Mouse (Mus musculus): Measurements from ENCODE around the gene Ptov1. TPM values are rescaled to one million over a fixed set of nuclear protein-coding genes. Genes with fewer than 3 reads are reported as not detected.

Gene Ptov1
- polyA plus RNA-seq, 1 experiment from 2014 or later: 437 TPM

DNA sequence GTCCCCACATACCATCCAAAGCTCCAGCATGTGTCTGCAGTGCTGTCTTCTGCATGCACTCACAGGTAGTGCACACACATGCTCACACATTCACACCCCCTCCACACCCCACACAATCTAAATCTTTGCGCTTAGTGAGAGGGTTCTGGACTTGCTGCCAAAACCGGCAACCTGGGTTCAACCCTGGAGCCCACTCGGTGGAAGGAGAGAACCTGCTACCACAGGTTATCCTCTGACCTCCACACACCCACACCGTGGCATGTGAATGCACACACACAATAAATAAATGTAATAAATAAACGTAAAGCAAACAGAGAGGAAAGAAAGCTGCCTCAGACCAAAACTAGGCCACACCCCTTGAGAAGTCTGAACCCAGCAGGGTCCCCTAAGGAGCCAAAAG, 21.8 kb downstream of the Ptov1 start:
- Histone ChIP-seq H3K9me3 (replicated peaks) (no peaks in the 10 kb centered on the region), H3K36me3 (peaks cover 56% of the 10 kb centered on the region), H3K27me3 (no peaks in the 10 kb centered on the region), H3K4me2 (peak overlapping the region; percentile 78), H3K9ac (peak overlapping the region; percentile 77), H3K4me1 (peaks cover 32% of the 10 kb centered on the region), H3K4me3 (replicated peaks) (peak overlapping the region; percentile 79), H3K27ac (no peak overlapping the region)
- 68% methylated on average over 5 of the region's 5 CpGs for WGBS
- no peak for ATAC-seq (replicated peaks; ENCODE audit: low FRiP score)

DNA sequence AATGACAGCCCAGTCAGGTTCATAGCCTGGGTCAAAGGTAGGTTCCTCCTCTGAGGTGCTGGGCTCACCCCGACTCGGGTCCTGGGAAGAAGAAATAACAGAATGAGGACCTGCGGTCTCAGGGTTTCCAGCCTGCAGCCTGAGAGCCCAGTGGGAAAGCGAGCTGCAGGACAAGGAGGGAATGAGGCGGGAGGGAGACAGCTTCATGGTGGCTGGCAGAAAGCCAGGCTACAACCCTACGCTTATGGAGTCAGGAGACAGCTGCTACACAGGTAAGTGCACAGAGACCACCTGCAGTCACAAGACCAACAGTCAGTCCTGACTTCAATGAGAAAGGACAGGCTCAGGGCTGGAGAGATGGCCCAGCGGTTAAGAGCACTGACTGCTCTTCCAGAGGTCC, 22.8 kb downstream of the Ptov1 start:
- 91% methylated on average over 7 of the region's 7 CpGs for WGBS
- H3K9me3 ChIP-seq (replicated peaks): no peaks in the 10 kb centered on the region
- no peaks in the 10 kb centered on the region for H3K27me3 ChIP-seq
- peaks cover 60% of the 10 kb centered on the region for H3K36me3 ChIP-seq
- H3K4me2 ChIP-seq: no peak overlapping the region
- no peak overlapping the region for H3K4me3 ChIP-seq (replicated peaks)
- H3K4me1 ChIP-seq: peaks cover 26% of the 10 kb centered on the region
- no peak overlapping the region for H3K9ac ChIP-seq
- no peak for ATAC-seq (replicated peaks; ENCODE audit: low FRiP score)
- no peak overlapping the region for H3K27ac ChIP-seq

DNA sequence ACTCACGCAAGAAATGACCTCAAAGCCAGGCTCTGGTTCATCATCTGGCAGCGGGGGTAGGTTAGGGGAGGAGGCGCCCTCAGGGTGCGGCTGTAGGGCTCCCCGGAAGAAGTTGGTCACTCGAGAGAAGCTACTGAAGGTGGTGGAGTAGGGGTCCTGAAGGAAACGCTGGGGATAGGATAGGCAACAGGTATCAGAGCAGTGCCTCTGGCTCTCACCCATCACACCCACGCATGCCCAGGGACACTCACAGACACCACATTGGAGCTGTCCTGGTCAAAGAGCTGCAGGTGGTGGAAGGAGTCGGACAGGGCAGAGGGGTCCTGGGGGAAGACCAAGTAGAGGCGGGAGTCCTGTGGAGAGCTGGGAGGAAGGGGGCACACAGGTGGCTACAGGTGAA, 24.6 kb downstream of the Ptov1 start:
- Histone ChIP-seq H3K4me3 (replicated peaks) (no peak overlapping the region), H3K4me2 (no peak overlapping the region), H3K27me3 (peaks cover 13% of the 10 kb centered on the region), H3K36me3 (peaks cover 64% of the 10 kb centered on the region), H3K9me3 (replicated peaks) (no peaks in the 10 kb centered on the region), H3K4me1 (peaks cover 19% of the 10 kb centered on the region), H3K27ac (no peak overlapping the region), H3K9ac (no peak overlapping the region)
- 93% methylated on average over 10 of the region's 10 CpGs for WGBS
- no peak for ATAC-seq (replicated peaks; ENCODE audit: low FRiP score)

GRCm38 (mm10) chr7:44841825-44842463, 27.6 kb downstream of the Ptov1 start:
- no peak overlapping the region for H3K9ac ChIP-seq
- WGBS: 93% methylated on average over 8 of the region's 8 CpGs
- no peak overlapping the region for H3K4me2 ChIP-seq
- no peaks in the 10 kb centered on the region for H3K9me3 ChIP-seq (replicated peaks)
- no peak overlapping the region for H3K27ac ChIP-seq
- ATAC-seq (replicated peaks; ENCODE audit: low FRiP score): no peak
- no peak overlapping the region for H3K4me3 ChIP-seq (replicated peaks)
- H3K27me3 ChIP-seq: peaks cover 27% of the 10 kb centered on the region
- peaks cover 63% of the 10 kb centered on the region for H3K36me3 ChIP-seq
- peaks cover 20% of the 10 kb centered on the region for H3K4me1 ChIP-seq

DNA sequence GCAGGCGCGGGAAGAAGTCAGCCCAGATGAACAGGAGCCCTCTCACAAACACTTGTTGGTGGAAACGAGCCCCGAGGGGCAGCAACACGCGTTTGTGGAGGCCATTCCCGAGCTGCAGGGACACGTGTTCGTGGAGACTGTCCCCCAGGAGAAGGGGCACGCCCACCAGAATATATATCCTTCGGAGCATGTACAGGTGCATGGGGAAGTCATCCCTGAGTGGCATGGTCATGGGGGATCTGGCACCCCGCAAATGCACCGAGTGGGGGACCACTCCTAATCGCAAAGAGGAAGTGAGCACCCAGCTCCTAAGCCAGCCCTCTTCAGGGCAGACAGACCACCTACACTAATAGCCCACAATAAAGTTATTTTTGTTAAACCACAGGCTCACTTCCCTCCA, 29.2 kb downstream of the Ptov1 start:
- no peak for ATAC-seq (replicated peaks; ENCODE audit: low FRiP score)
- H3K27me3 ChIP-seq: peaks cover 27% of the 10 kb centered on the region
- no peak overlapping the region for H3K27ac ChIP-seq
- 57% methylated on average over 14 of the region's 14 CpGs for WGBS
- peaks cover 30% of the 10 kb centered on the region for H3K4me1 ChIP-seq
- no peaks in the 10 kb centered on the region for H3K9me3 ChIP-seq (replicated peaks)
- H3K4me2 ChIP-seq: peak overlapping the region; percentile 70
- peak overlapping the region; percentile 45; the same call in 1 of the 2 replicates for H3K9ac ChIP-seq
- H3K4me3 ChIP-seq (replicated peaks): peak overlapping the region; percentile 37; the same call in 1 of the 2 replicates
- H3K36me3 ChIP-seq: peaks cover 48% of the 10 kb centered on the region

DNA sequence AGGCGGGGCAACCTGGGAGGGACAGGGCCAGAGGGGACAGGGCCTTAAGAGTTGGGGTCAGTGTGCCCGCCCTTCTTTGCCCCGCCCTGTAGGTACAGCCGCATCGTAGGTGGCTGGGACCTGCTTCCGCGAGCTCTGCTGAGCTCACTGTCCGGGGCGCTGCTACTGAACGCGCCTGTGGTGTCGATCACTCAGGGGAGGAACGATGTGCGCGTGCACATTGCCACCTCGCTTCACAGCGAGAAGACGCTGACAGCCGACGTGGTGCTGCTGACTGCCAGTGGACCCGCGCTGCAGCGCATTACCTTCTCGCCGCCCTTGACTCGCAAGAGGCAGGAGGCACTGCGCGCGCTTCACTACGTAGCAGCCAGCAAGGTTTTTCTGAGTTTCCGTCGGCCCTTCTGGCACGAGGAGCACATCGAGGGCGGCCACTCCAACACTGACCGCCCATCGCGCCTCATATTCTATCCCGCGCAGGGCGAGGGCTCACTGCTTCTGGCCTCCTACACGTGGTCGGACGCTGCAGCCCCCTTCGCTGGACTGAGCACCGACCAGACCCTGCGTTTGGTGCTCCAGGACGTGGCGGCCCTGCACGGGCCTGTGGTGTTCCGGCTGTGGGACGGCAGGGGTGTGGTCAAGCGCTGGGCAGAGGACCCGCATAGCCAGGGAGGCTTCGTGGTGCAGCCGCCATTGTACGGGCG, 29.9 kb downstream of the Ptov1 start:
- Histone ChIP-seq H3K4me2 (peak overlapping the region; percentile 70), H3K9me3 (replicated peaks) (no peaks in the 10 kb centered on the region), H3K4me1 (peaks cover 30% of the 10 kb centered on the region), H3K27ac (no peak overlapping the region), H3K27me3 (peaks cover 27% of the 10 kb centered on the region), H3K9ac (peak overlapping the region; percentile 45), H3K36me3 (peaks cover 40% of the 10 kb centered on the region), H3K4me3 (replicated peaks) (peak overlapping the region; percentile 37)
- 2% methylated on average over 57 of the region's 58 CpGs for WGBS
- peak; percentile 68 for ATAC-seq (replicated peaks; ENCODE audit: low FRiP score)

GRCm38 (mm10) chr7:44839171-44839490, 30.5 kb downstream of the Ptov1 start:
- peaks cover 27% of the 10 kb centered on the region for H3K27me3 ChIP-seq
- peak overlapping the region; percentile 70 for H3K4me2 ChIP-seq
- peaks cover 30% of the 10 kb centered on the region for H3K4me1 ChIP-seq
- peak overlapping the region; percentile 45; the same call in 1 of the 2 replicates for H3K9ac ChIP-seq
- H3K36me3 ChIP-seq: peaks cover 35% of the 10 kb centered on the region
- no peaks in the 10 kb centered on the region for H3K9me3 ChIP-seq (replicated peaks)
- H3K4me3 ChIP-seq (replicated peaks): peak overlapping the region; percentile 37
- WGBS: 30% methylated on average over 11 of the region's 11 CpGs
- H3K27ac ChIP-seq: no peak overlapping the region
- ATAC-seq (replicated peaks; ENCODE audit: low FRiP score): no peak; the same call in 1 of the 2 replicates

- 87% methylated on average over 6 of the region's 6 CpGs for WGBS
- no peaks in the 10 kb centered on the region for H3K9me3 ChIP-seq (replicated peaks)
- no peak overlapping the region for H3K4me3 ChIP-seq (replicated peaks)
- H3K4me2 ChIP-seq: no peak overlapping the region
- peaks cover 25% of the 10 kb centered on the region for H3K36me3 ChIP-seq
- H3K27me3 ChIP-seq: peaks cover 27% of the 10 kb centered on the region
- H3K27ac ChIP-seq: no peak overlapping the region
- no peak for ATAC-seq (replicated peaks; ENCODE audit: low FRiP score)
- peaks cover 30% of the 10 kb centered on the region for H3K4me1 ChIP-seq
- H3K9ac ChIP-seq: no peak overlapping the region
Measured at GRCm38 (mm10) chr7:44838073-44838472, 31.5 kb downstream of the Ptov1 start.

DNA sequence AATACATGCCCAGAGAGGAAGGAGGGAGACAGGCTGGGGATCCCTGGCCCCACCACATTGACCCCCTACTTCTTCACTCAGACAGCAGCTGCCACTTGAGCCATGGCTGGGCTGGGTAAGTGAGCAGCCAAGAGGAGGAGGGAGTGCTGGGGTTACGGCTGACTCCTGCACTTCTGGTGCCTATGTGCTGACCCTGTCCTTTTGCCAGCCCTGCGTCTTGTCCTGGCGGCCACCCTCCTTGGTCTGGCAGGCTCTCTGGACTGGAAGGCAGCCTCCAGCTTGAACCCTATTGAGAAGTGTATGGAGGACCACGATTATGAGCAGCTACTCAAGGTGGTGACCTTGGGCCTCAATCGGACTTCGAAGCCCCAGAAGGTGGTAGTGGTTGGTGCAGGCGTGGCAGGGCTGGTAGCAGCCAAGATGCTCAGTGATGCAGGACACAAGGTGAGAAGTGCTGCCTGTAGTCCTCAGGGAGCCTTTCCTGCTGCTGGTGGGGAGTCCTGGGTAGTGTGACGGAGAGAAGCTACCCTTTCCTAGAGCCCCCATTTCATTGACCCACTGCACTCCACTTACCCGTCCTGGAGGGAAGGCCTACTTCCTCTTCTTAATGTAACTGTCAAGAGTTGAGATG, 33.0 kb downstream of the Ptov1 start:
- no peak for ATAC-seq (replicated peaks; ENCODE audit: low FRiP score)
- Histone ChIP-seq H3K36me3 (peaks cover 18% of the 10 kb centered on the region), H3K4me1 (peaks cover 30% of the 10 kb centered on the region), H3K27me3 (peaks cover 26% of the 10 kb centered on the region), H3K9me3 (replicated peaks) (no peaks in the 10 kb centered on the region), H3K9ac (no peak overlapping the region), H3K27ac (no peak overlapping the region), H3K4me2 (no peak overlapping the region), H3K4me3 (replicated peaks) (no peak overlapping the region)
- WGBS: 72% methylated on average over 9 of the region's 9 CpGs

GRCm38 (mm10) chr7:44836016-44836404, 33.6 kb downstream of the Ptov1 start:
- peaks cover 30% of the 10 kb centered on the region for H3K4me1 ChIP-seq
- H3K27me3 ChIP-seq: peaks cover 24% of the 10 kb centered on the region
- H3K4me3 ChIP-seq (replicated peaks): no peak overlapping the region
- ATAC-seq (replicated peaks; ENCODE audit: low FRiP score): no peak
- no peak overlapping the region for H3K4me2 ChIP-seq
- H3K36me3 ChIP-seq: peaks cover 21% of the 10 kb centered on the region
- no peak overlapping the region for H3K27ac ChIP-seq
- WGBS: 32% methylated on average over 3 of the region's 3 CpGs
- no peak overlapping the region for H3K9ac ChIP-seq
- no peaks in the 10 kb centered on the region for H3K9me3 ChIP-seq (replicated peaks)

GRCm38 (mm10) chr7:44835373-44836015, 34.1 kb downstream of the Ptov1 start:
- Histone ChIP-seq H3K27me3 (peaks cover 19% of the 10 kb centered on the region), H3K9ac (no peak overlapping the region), H3K9me3 (replicated peaks) (no peaks in the 10 kb centered on the region), H3K27ac (no peak overlapping the region), H3K36me3 (peaks cover 21% of the 10 kb centered on the region), H3K4me2 (no peak overlapping the region), H3K4me1 (peaks cover 29% of the 10 kb centered on the region), H3K4me3 (replicated peaks) (no peak overlapping the region)
- ATAC-seq (replicated peaks; ENCODE audit: low FRiP score): no peak
- WGBS: 85% methylated on average over 1 of the region's 1 CpGs

- Histone ChIP-seq H3K4me3 (replicated peaks) (no peak overlapping the region), H3K36me3 (peaks cover 47% of the 10 kb centered on the region), H3K9me3 (replicated peaks) (no peaks in the 10 kb centered on the region), H3K4me2 (no peak overlapping the region), H3K27me3 (no peaks in the 10 kb centered on the region), H3K9ac (no peak overlapping the region), H3K4me1 (peaks cover 13% of the 10 kb centered on the region), H3K27ac (no peak overlapping the region)
- ATAC-seq (replicated peaks; ENCODE audit: low FRiP score): no peak
- 60% methylated on average over 4 of the region's 4 CpGs for WGBS
Measured at GRCm38 (mm10) chr7:44832763-44833162, 36.8 kb downstream of the Ptov1 start.
